Mouse (Mus musculus) lung, postnatal 0 days (tissue): ENCODE measurements at regions not wholly inside any gene's neighbourhood (a gene's known extent, or its start where the extent isn't known, plus 50 kb on each side); places are given as distances from the start of the nearest gene placed in this dataset.

Experiments
- CTCF ChIP-seq: IDR thresholded peaks from 2 replicates; pipeline ENCODE4 v1.5.1; 2016; ENCODE audit warnings: antibody characterized with exemption, mild to moderate bottlenecking
- EP300 ChIP-seq: IDR thresholded peaks from 2 replicates; pipeline ENCODE4 v1.6.1; 2016; ENCODE audit warnings: antibody characterized with exemption, mild to moderate bottlenecking, control low read depth

DNA sequence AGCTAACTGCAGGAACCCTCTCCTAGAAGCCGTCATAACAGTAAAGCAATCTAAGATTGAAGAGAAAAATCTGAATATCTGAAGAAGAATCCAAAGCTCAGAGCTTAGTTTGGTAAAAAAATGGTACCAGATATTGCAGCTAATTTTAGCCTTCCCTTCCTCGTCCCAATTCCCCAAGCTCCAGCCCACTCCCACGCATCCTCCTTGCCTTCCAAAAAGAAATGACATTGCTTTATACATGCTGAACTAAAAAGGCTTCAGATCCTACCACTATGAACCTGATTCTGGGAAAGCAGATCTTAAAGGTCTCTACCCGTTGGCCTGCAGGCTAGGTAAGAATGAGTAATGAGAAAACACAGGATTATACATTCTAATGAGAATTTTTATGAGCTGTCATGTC, 83.3 kb downstream of the Tbx19 start:
- TF ChIP-seq CTCF, result no peak
- no peak for TF ChIP-seq EP300
